ENCODE assay signal across 10 mouse cellular contexts in the genomic region with DNA sequence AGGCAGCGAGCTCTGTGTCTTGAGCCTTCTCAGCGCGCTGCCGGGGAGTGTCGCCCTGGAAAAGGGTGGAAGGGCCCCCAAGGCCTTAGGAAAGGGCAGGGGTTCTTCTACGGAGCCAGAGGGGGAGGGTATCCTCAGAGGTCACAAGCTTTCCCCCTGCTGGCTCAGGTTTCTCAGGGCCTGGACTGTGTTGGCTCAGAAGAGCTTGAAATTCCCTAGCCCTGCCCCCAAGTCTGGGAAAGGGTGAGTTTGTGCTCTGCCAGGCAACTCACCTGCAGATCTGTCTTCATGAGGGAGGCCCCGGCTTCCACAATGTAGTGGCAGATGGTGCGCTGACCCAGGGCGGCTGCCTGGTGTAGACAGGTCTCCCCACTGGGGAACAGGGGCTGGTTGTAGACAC. TPM values are rescaled to one million over a fixed set of nuclear protein-coding genes. Genes with fewer than 3 reads are reported as not detected.
DNase-seq lines count a peak whose midpoint lies in the region; ATAC-seq lines count a peak whose summit lies in the region.
"Had no signal": no experiment of that assay in that cellular context is flagged by ENCODE, and none has a peak within 500 bp of the region (broad histone marks: within the 10 kb centered on the region; RNA-seq: fewer than 3 reads in every experiment).

No protein-coding gene starts in this region.

- 27% methylated on average over 9 of the region's 9 CpGs for WGBS in heart, embryonic 11.5 days (ENCODE audit: insufficient replicate concordance)
- 26% methylated on average over 9 of the region's 9 CpGs for WGBS in midbrain, embryonic 11.5 days
- WGBS in midbrain, embryonic 15.5 days: 38% methylated on average over 9 of the region's 9 CpGs

- peak overlapping the region; percentile 12; the same call in 1 of the 2 replicates for H3K9ac ChIP-seq in heart, embryonic 11.5 days (ENCODE audit: low read depth, low read length)
- peak overlapping the region; percentile 99 for H3K9ac ChIP-seq in midbrain, embryonic 11.5 days (ENCODE audit: low read length)
- H3K9ac ChIP-seq in midbrain, embryonic 15.5 days: no peak overlapping the region
- H3K9ac ChIP-seq: liver, embryonic 15.5 days had no signal

- peak overlapping the region; percentile 96 for H3K27ac ChIP-seq in heart, embryonic 11.5 days (ENCODE audit: low read depth, low read length)
- H3K27ac ChIP-seq in midbrain, embryonic 11.5 days (ENCODE audit: low read depth, low read length): peak overlapping the region; percentile 51; the same call in 1 of the 2 replicates
- no peak overlapping the region for H3K27ac ChIP-seq in midbrain, embryonic 15.5 days
- H3K27ac ChIP-seq: liver, embryonic 15.5 days had no signal

- peak overlapping the region; percentile 83 for H3K4me2 ChIP-seq in heart, embryonic 11.5 days
- H3K4me2 ChIP-seq in midbrain, embryonic 11.5 days: peak overlapping the region; percentile 94; the same call in 1 of the 2 replicates
- H3K4me2 ChIP-seq in midbrain, embryonic 15.5 days: no peak overlapping the region

- DNase-seq in heart, postnatal 4 days: no peak
- DNase-seq in midbrain, embryonic 11.5 days (ENCODE audit: low spot score, missing footprints): no peak
- DNase-seq in cerebellum, postnatal 36 days: peak; percentile 75 to 79
- DNase-seq in naive thymus-derived CD4-positive, alpha-beta T cell, adult 2 months (ENCODE audit: low read depth): peak; percentile 26
- DNase-seq in adrenal gland, postnatal 36 days: no peak
- no peak for DNase-seq in gastrocnemius, postnatal 25 days
- DNase-seq: kidney, adult 18-20 months had no signal

- peaks cover 34% of the 10 kb centered on the region for H3K4me1 ChIP-seq in heart, embryonic 11.5 days (ENCODE audit: control insufficient read depth, insufficient read depth, low read length)
- peaks cover 31% of the 10 kb centered on the region for H3K4me1 ChIP-seq in midbrain, embryonic 11.5 days (ENCODE audit: control insufficient read depth, insufficient read depth, low read length)
- peaks cover 32% of the 10 kb centered on the region for H3K4me1 ChIP-seq in midbrain, embryonic 15.5 days

- no peaks in the 10 kb centered on the region for H3K9me3 ChIP-seq in heart, embryonic 11.5 days (replicated peaks; ENCODE audit: control insufficient read depth, low read length)
- H3K9me3 ChIP-seq in midbrain, embryonic 11.5 days (ENCODE audit: control insufficient read depth, low read length): no peaks in the 10 kb centered on the region
- H3K9me3 ChIP-seq in midbrain, embryonic 15.5 days: no peaks in the 10 kb centered on the region
- H3K9me3 ChIP-seq: liver, embryonic 15.5 days had no signal

- H3K36me3 ChIP-seq in heart, embryonic 11.5 days (ENCODE audit: control insufficient read depth, insufficient read depth, low read length): peaks cover 35% of the 10 kb centered on the region
- peaks cover 6% of the 10 kb centered on the region; the same call in 1 of the 2 replicates for H3K36me3 ChIP-seq in midbrain, embryonic 11.5 days (ENCODE audit: control insufficient read depth, insufficient read depth, low read length)
- H3K36me3 ChIP-seq in midbrain, embryonic 15.5 days (replicated peaks): peaks cover 20% of the 10 kb centered on the region

- ATAC-seq in heart, embryonic 11.5 days (replicated peaks; ENCODE audit: insufficient number of reproducible peaks, low FRiP score, low TSS enrichment): no peak
- ATAC-seq in midbrain, embryonic 11.5 days (ENCODE audit: low FRiP score): no peak
- ATAC-seq in midbrain, embryonic 15.5 days (replicated peaks): no peak

- H3K4me3 ChIP-seq in heart, embryonic 11.5 days (ENCODE audit: low read depth, low read length): 0 out of 2 replicates have a peak overlapping the region, but pooled peaks have one; percentile 6
- no peak overlapping the region for H3K4me3 ChIP-seq in midbrain, embryonic 11.5 days (ENCODE audit: low read depth, low read length)
- H3K4me3 ChIP-seq in midbrain, embryonic 15.5 days: no peak overlapping the region
- H3K4me3 ChIP-seq: liver, embryonic 15.5 days had no signal

- H3K27me3 ChIP-seq in heart, embryonic 11.5 days (ENCODE audit: control insufficient read depth, insufficient read depth, low read length): peaks cover 1% of the 10 kb centered on the region; the same call in 1 of the 2 replicates
- H3K27me3 ChIP-seq in midbrain, embryonic 11.5 days (ENCODE audit: control insufficient read depth, insufficient read depth, low read length): no peaks in the 10 kb centered on the region
- H3K27me3 ChIP-seq in midbrain, embryonic 15.5 days (replicated peaks): no peaks in the 10 kb centered on the region

RNA-seq across cellular contexts. Expression of gene Mdk, which starts 1.4 kb away (rescaled TPM):
- polyA plus RNA-seq in heart, embryonic 11.5 days (2014; fragmentation: Nextera tagmentation; extraction: Ambion mirVana): 842 and 965 TPM in 2 replicates
- 100 to 1,000 TPM; 102 to 110 TPM for total RNA-seq in heart, postnatal 4 days (2021)
- 926 and 968 TPM in 2 replicates for polyA plus RNA-seq in midbrain, embryonic 11.5 days (2014; fragmentation: Nextera tagmentation; extraction: Ambion mirVana)
- polyA plus RNA-seq in midbrain, embryonic 15.5 days (2015; fragmentation: Nextera tagmentation; extraction: Ambion mirVana): 132 and 158 TPM in 2 replicates
- total RNA-seq in adrenal gland, postnatal 36 days (2021): 10 to 100 TPM in 1 of 2 experiments, 1 to 10 TPM in 1; 6.7 to 11.6 TPM
- total RNA-seq in gastrocnemius, postnatal 25 days (2021): 1 to 10 TPM; 3.3 to 3.4 TPM

RNA-seq across cellular contexts. Expression of gene Chrm4, which starts 6.4 kb away (rescaled TPM):
- polyA plus RNA-seq in heart, embryonic 11.5 days (2014; fragmentation: Nextera tagmentation; extraction: Ambion mirVana): not detected in 2 replicates
- not detected for total RNA-seq in heart, postnatal 4 days (2021)
- polyA plus RNA-seq in midbrain, embryonic 11.5 days (2014; fragmentation: Nextera tagmentation; extraction: Ambion mirVana): 0.26 and 0.37 TPM in 2 replicates
- polyA plus RNA-seq in midbrain, embryonic 15.5 days (2015; fragmentation: Nextera tagmentation; extraction: Ambion mirVana): 0.57 and 0.66 TPM in 2 replicates
- 1 to 10 TPM; 2.7 to 2.9 TPM for total RNA-seq in adrenal gland, postnatal 36 days (2021)
- not detected for total RNA-seq in gastrocnemius, postnatal 25 days (2021)
- polyA plus RNA-seq: liver, embryonic 15.5 days had no signal

RNA-seq across cellular contexts. Expression of gene Gm9821, which starts 12.0 kb away (rescaled TPM):
- 1.8 and 2.8 TPM in 2 replicates for polyA plus RNA-seq in heart, embryonic 11.5 days (2014; fragmentation: Nextera tagmentation; extraction: Ambion mirVana)
- total RNA-seq in heart, postnatal 4 days (2021): not detected
- 0.25 TPM in 1 of 2 replicates, not detected in the other for polyA plus RNA-seq in midbrain, embryonic 11.5 days (2014; fragmentation: Nextera tagmentation; extraction: Ambion mirVana)
- 0.20 and 0.31 TPM in 2 replicates for polyA plus RNA-seq in midbrain, embryonic 15.5 days (2015; fragmentation: Nextera tagmentation; extraction: Ambion mirVana)
- not detected for total RNA-seq in adrenal gland, postnatal 36 days (2021)
- total RNA-seq in gastrocnemius, postnatal 25 days (2021): not detected

RNA-seq across cellular contexts. Expression of gene Dgkz, which starts 42.2 kb away (rescaled TPM):
- polyA plus RNA-seq in heart, embryonic 11.5 days (2014; fragmentation: Nextera tagmentation; extraction: Ambion mirVana): 42.1 and 49.6 TPM in 2 replicates
- 10 to 100 TPM; 76.6 to 80.9 TPM for total RNA-seq in heart, postnatal 4 days (2021)
- 19.2 and 23.7 TPM in 2 replicates for polyA plus RNA-seq in midbrain, embryonic 11.5 days (2014; fragmentation: Nextera tagmentation; extraction: Ambion mirVana)
- polyA plus RNA-seq in midbrain, embryonic 15.5 days (2015; fragmentation: Nextera tagmentation; extraction: Ambion mirVana): 32.2 and 36.1 TPM in 2 replicates
- 10 to 100 TPM; 45.1 to 48.0 TPM for total RNA-seq in adrenal gland, postnatal 36 days (2021)
- 10 to 100 TPM; 32.3 to 34.8 TPM for total RNA-seq in gastrocnemius, postnatal 25 days (2021)

Comparison
In these comparisons a context has a peak if more than half of its experiments do, and no peak if none do; other contexts are left out.
1. DNase-seq: peak in cerebellum, postnatal 36 days (2 of 2) and naive thymus-derived CD4-positive, alpha-beta T cell, adult 2 months (single experiment); none in heart, postnatal 4 days (single experiment), midbrain, embryonic 11.5 days (single experiment), adrenal gland, postnatal 36 days (0 of 2) and gastrocnemius, postnatal 25 days (single experiment).
2. RNA of gene Mdk, which starts 1.4 kb away (total RNA-seq): 102 to 110 TPM in heart, postnatal 4 days; 6.7 to 11.6 TPM in adrenal gland, postnatal 36 days and 3.3 to 3.4 TPM in gastrocnemius, postnatal 25 days; every median in the first group is over 4 times any median in the second.